Mouse (Mus musculus): ENCODE measurements around the gene Zic5. TPM values are rescaled to one million over a fixed set of nuclear protein-coding genes. Genes with fewer than 3 reads are reported as not detected.

The Zic5 gene
- polyA plus RNA-seq (2014; fragmentation: Illumina TruSeq; extraction: RNeasy Lipid Tissue Mini Kit (QIAGEN cat#74804); ENCODE audit: low read depth, low replicate concordance): not detected

GRCm38 (mm10) chr14:122464763-122465741, at the start of gene Zic5:
Gene Zic5 (minus strand): TSS chr14:122465677.

GRCm38 (mm10) chr14:122490441-122491328, 25.2 kb upstream of the Zic5 start, which contains the start of gene Gm10837:
Gene Gm10837 (plus strand): TSS chr14:122490586.

GRCm38 (mm10) chr14:122474891-122475556, 9.5 kb upstream of the Zic5 start, which contains the start of gene Zic2:
Gene Zic2 (plus strand): TSS chr14:122475435.

GRCm38 (mm10) chr14:122450496-122451382, 14.7 kb downstream of the Zic5 start, which contains the start of gene Gm5089:
Gene Gm5089 (minus strand): TSS chr14:122451115.

Other genes starting within 250 kb of the Zic5 start
- gene Gm5089, start 14.6 kb downstream of the Zic5 start, polyA plus RNA-seq (2014; fragmentation: Illumina TruSeq; extraction: RNeasy Lipid Tissue Mini Kit (QIAGEN cat#74804); ENCODE audit: low read depth, low replicate concordance): not detected
- gene Zic2, start 9.8 kb upstream of the Zic5 start, polyA plus RNA-seq (2014; fragmentation: Illumina TruSeq; extraction: RNeasy Lipid Tissue Mini Kit (QIAGEN cat#74804); ENCODE audit: low read depth, low replicate concordance): not detected
- not detected for gene Gm10837, start 24.9 kb upstream of the Zic5 start, polyA plus RNA-seq (2014; fragmentation: Illumina TruSeq; extraction: RNeasy Lipid Tissue Mini Kit (QIAGEN cat#74804); ENCODE audit: low read depth, low replicate concordance)
- gene Pcca, start 68.6 kb upstream of the Zic5 start, polyA plus RNA-seq (2014; fragmentation: Illumina TruSeq; extraction: RNeasy Lipid Tissue Mini Kit (QIAGEN cat#74804); ENCODE audit: low read depth, low replicate concordance): 128 TPM